Mouse (Mus musculus) embryonic fibroblast, embryonic 13.5 days (primary cell): ENCODE results near the gene Cx3cr1.

Experiments
- CTCF ChIP-seq: IDR thresholded peaks from 2 replicates; pipeline ENCODE4 v1.5.1; 2011; ENCODE audit warnings: mild to moderate bottlenecking, control low read depth, low read length, moderate library complexity, borderline replicate concordance; ENCODE audit not compliant: insufficient read depth
- POLR2A ChIP-seq: IDR thresholded peaks from 2 replicates; pipeline ENCODE4 v1.6.1; 2011; ENCODE audit warnings: low read depth, mild to moderate bottlenecking, control low read depth, low read length, moderate library complexity

DNA sequence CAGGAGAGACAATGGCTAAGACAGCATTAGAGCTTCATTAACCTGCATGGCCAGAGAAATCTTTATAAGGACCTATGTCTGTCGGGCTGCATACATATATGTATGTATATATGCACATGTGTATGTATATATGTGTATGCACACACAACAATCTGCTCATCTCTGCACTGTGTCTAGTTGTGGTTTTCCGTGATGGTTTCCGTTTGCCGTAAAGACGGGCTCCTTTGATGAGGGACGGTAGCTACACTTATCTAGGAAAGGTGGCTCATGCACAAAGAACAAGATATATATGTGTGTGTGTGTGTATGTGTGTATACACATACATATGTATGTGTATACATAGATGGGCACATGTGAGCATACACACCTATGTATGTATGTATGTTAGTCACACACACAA, 39.8 kb downstream of the Cx3cr1 start:
- TF ChIP-seq CTCF (no peak), POLR2A (no peak)
